Mouse (Mus musculus) hindbrain, embryonic 14.5 days (tissue): Measurements from ENCODE around the gene Hipk2. TPM values are rescaled to one million over a fixed set of nuclear protein-coding genes. Genes with fewer than 3 reads are reported as not detected.
A peak's percentile ranks its signal among the peaks of the same experiment; 100 is the strongest.

Source experiments
- ATAC-seq: fragments of 200-750 bp; cut with Nextera tagmentation; 2 replicates; pipeline ENCODE4 v1.8.0; 2017; ENCODE audit warnings: moderate number of reproducible peaks, mild to moderate bottlenecking, moderate TSS enrichment, moderate library complexity; ENCODE audit not compliant: low FRiP score
- DNase-seq: peaks from one replicate; pipeline ENCODE4 v3.0.0-alpha.2; 2015; ENCODE audit warnings: low spot score
- H3K27ac ChIP-seq: fragments of 300-500 bp; sonication (generic); 2 replicates; pipeline ENCODE4 v1.5.1; 2014; ENCODE audit warnings: mild to moderate bottlenecking, moderate library complexity
- H3K27me3 ChIP-seq: fragments of 300-500 bp; sonication (generic); 2 replicates; pipeline ENCODE4 v1.6.1; 2014; ENCODE audit warnings: mild to moderate bottlenecking, low read length, mixed read lengths; ENCODE audit not compliant: control insufficient read depth, insufficient read depth
- H3K36me3 ChIP-seq: fragments of 300-500 bp; sonication (generic); replicated peaks from 2 replicates; pipeline ENCODE4 v1.6.1; 2014; ENCODE audit not compliant: control insufficient read depth, insufficient read depth
- H3K4me1 ChIP-seq: fragments of 300-500 bp; sonication (generic); replicated peaks from 2 replicates; pipeline ENCODE4 v1.6.1; 2014; ENCODE audit warnings: antibody characterized with exemption, low read length, mixed read lengths; ENCODE audit not compliant: control insufficient read depth, insufficient read depth
- H3K4me2 ChIP-seq: fragments of 300-500 bp; sonication (generic); replicated peaks from 2 replicates; pipeline ENCODE4 v1.6.1; 2014; ENCODE audit warnings: mild to moderate bottlenecking, moderate library complexity
- H3K4me3 ChIP-seq: fragments of 300-500 bp; sonication (generic); replicated peaks from 2 replicates; pipeline ENCODE4 v1.5.1; 2014; ENCODE audit warnings: mild to moderate bottlenecking, low read length
- H3K9ac ChIP-seq: fragments of 300-500 bp; sonication (generic); 2 replicates; pipeline ENCODE4 v1.6.1; 2014
- H3K9me3 ChIP-seq: fragments of 300-500 bp; sonication (generic); 2 replicates; pipeline ENCODE4 v1.6.1; 2016; ENCODE audit warnings: low read length; ENCODE audit not compliant: control insufficient read depth
- WGBS: fragments of 180-500 bp; shearing (Covaris S2); extraction: QIAGEN DNeasy Blood & Tissue Kit; methylation state at CpG from one replicate; pipeline ENCODE4 v1.1.7; 2014; 5-methylcytosine and 5-hydroxymethylcytosine counted together
- polyA plus RNA-seq: library from polyadenylated mRNA; unstranded; fragments of >200 nt; fragmentation: Nextera tagmentation; extraction: Ambion mirVana; gene quantifications from 2 replicates; pipeline ENCODE4 v1.2.1, GENCODE M21; 2014

Hipk2 gene
- polyA plus RNA-seq, 1 experiment from 2014 or later: 36.9 TPM

- H3K4me3 ChIP-seq: no peak overlapping the region
- peaks cover 10% of the 10 kb centered on the region for H3K4me1 ChIP-seq
- DNase-seq (peak; percentile 53), ATAC-seq (no peak)
- H3K4me2 ChIP-seq: no peak overlapping the region
- H3K9me3 ChIP-seq: no peaks in the 10 kb centered on the region
- WGBS: 65% methylated on average over 3 of the region's 3 CpGs
- H3K36me3 ChIP-seq: no peaks in the 10 kb centered on the region
- H3K27me3 ChIP-seq: no peaks in the 10 kb centered on the region
- no peak overlapping the region for H3K9ac ChIP-seq
- H3K27ac ChIP-seq: no peak overlapping the region
Observed at GRCm38 (mm10) chr6:38910828-38911559, 35.0 kb upstream of the Hipk2 start.

- no peaks in the 10 kb centered on the region for H3K36me3 ChIP-seq
- no peak overlapping the region for H3K9ac ChIP-seq
- H3K4me1 ChIP-seq: peaks cover 7% of the 10 kb centered on the region
- no peaks in the 10 kb centered on the region for H3K9me3 ChIP-seq
- no peak overlapping the region for H3K4me3 ChIP-seq
- no peak overlapping the region for H3K27ac ChIP-seq
- no peak for DNase-seq
- 87% methylated on average over 6 of the region's 6 CpGs for WGBS
- ATAC-seq: no peak
- H3K27me3 ChIP-seq: no peaks in the 10 kb centered on the region
- no peak overlapping the region for H3K4me2 ChIP-seq
Observed at GRCm38 (mm10) chr6:38908401-38908800, 32.4 kb upstream of the Hipk2 start.

GRCm38 (mm10) chr6:38906005-38906404 is 30.0 kb upstream of the Hipk2 start:
- Histone ChIP-seq H3K27me3 (no peaks in the 10 kb centered on the region), H3K27ac (no peak overlapping the region), H3K4me1 (no peaks in the 10 kb centered on the region), H3K9ac (no peak overlapping the region), H3K4me3 (no peak overlapping the region), H3K9me3 (no peaks in the 10 kb centered on the region), H3K4me2 (no peak overlapping the region), H3K36me3 (no peaks in the 10 kb centered on the region)
- WGBS: 51% methylated on average over 6 of the region's 6 CpGs
- ATAC-seq (no peak), DNase-seq (no peak)

GRCm38 (mm10) chr6:38902820-38903439 is 27.0 kb upstream of the Hipk2 start:
- Histone ChIP-seq H3K9ac (no peak overlapping the region), H3K36me3 (no peaks in the 10 kb centered on the region), H3K4me1 (no peaks in the 10 kb centered on the region), H3K9me3 (no peaks in the 10 kb centered on the region), H3K4me2 (no peak overlapping the region), H3K27me3 (no peaks in the 10 kb centered on the region), H3K4me3 (no peak overlapping the region), H3K27ac (no peak overlapping the region)
- WGBS: 92% methylated on average over 10 of the region's 10 CpGs
- DNase-seq (no peak), ATAC-seq (no peak)

DNA sequence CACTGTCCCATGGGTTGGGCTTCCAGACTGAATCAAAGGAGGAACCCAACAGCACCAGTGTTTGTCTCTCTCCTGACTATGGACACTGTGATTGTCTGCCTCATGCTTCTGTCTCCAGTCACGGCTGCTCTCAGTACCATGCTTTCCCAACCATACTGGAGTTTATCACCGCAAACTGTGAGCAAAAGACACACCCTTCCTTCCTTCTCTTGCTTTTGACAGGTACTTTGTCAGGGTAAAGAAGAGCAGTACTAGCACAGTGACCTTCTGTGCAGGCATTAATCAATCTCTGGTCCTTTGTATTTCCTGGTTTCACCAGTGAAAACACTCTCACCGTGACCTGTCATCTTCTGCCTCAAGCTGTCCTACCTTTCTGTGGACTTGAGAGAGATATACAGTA is 25.7 kb upstream of the Hipk2 start:
- H3K4me3 ChIP-seq: no peak overlapping the region
- ATAC-seq: no peak

DNA sequence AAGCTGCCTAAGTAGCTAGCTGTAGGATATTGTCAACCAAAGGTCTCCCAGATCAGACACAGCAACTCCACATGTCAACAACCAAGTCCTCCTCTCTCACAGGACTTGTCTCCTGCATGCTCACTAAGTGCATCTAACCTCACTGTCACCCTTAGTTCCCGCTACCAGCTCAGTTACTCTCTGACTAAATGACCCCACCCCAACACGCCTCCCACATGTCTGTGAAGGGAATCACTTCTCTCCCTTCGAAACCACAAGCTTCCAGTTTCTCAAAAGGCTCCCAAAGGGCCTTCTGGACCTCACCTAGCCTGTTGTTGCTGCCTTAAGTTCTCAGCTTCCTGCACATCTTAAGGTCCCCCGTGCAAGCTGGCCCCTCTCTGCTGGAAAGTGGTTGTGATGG is 25.2 kb upstream of the Hipk2 start:
- no peak overlapping the region for H3K27ac ChIP-seq
- no peaks in the 10 kb centered on the region for H3K27me3 ChIP-seq
- WGBS: 88% methylated on average over 4 of the region's 4 CpGs
- ATAC-seq: no peak
- H3K4me1 ChIP-seq: no peaks in the 10 kb centered on the region
- no peaks in the 10 kb centered on the region for H3K36me3 ChIP-seq
- no peaks in the 10 kb centered on the region for H3K9me3 ChIP-seq
- H3K9ac ChIP-seq: no peak overlapping the region
- no peak overlapping the region for H3K4me3 ChIP-seq
- DNase-seq: no peak
- H3K4me2 ChIP-seq: no peak overlapping the region

More for the DNA sequence above, 25.7 kb upstream of the Hipk2 start:
- H3K4me2 ChIP-seq: no peak overlapping the region
- WGBS: 82% methylated on average over 3 of the region's 3 CpGs
- no peak overlapping the region for H3K27ac ChIP-seq
- H3K36me3 ChIP-seq: no peaks in the 10 kb centered on the region
- no peaks in the 10 kb centered on the region for H3K4me1 ChIP-seq
- no peak for DNase-seq
- no peaks in the 10 kb centered on the region for H3K27me3 ChIP-seq
- H3K9ac ChIP-seq: no peak overlapping the region
- no peaks in the 10 kb centered on the region for H3K9me3 ChIP-seq

DNA sequence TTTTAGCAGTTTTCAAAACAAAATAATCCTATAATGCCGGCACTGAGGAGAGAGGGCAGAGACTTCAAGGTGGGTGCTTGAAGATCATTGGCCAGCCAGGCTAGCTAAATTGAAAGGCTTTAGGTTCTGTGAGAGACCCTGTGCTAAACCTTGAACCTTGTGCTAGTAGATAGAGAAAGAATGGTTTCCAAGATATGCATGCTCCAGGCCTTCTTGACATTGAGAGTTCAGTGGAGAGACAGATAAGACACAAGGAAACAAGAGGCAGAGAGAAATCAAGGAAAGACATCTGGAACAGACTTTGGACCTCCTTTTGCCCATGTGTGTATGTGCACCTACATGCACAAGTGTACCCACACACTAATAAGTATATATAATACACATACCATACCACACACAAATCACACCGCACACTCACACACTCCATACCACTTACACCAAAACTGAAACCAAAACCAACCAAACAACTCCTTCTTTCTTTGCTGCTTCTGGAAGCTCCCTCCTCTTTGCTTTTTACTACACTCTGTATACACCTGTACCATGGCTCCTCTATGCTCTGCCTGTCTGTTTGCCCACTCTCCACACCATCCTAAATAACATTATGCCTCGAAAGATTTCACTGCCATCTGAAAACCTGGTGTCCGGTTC is 24.6 kb upstream of the Hipk2 start:
- H3K4me1 ChIP-seq: no peaks in the 10 kb centered on the region
- H3K4me2 ChIP-seq: no peak overlapping the region
- H3K4me3 ChIP-seq: no peak overlapping the region
- H3K9me3 ChIP-seq: no peaks in the 10 kb centered on the region
- 92% methylated on average over 4 of the region's 4 CpGs for WGBS
- no peak overlapping the region for H3K27ac ChIP-seq
- H3K27me3 ChIP-seq: no peaks in the 10 kb centered on the region
- DNase-seq (no peak), ATAC-seq (no peak)
- H3K9ac ChIP-seq: no peak overlapping the region
- no peaks in the 10 kb centered on the region for H3K36me3 ChIP-seq

- Histone ChIP-seq H3K36me3 (no peaks in the 10 kb centered on the region), H3K9me3 (no peaks in the 10 kb centered on the region), H3K4me2 (no peak overlapping the region), H3K4me3 (no peak overlapping the region), H3K9ac (no peak overlapping the region), H3K4me1 (no peaks in the 10 kb centered on the region), H3K27me3 (no peaks in the 10 kb centered on the region), H3K27ac (no peak overlapping the region)
- ATAC-seq: no peak
- no peak for DNase-seq
- WGBS: 95% methylated on average over 4 of the region's 4 CpGs
Observed at GRCm38 (mm10) chr6:38900073-38900472, 24.1 kb upstream of the Hipk2 start.

DNA sequence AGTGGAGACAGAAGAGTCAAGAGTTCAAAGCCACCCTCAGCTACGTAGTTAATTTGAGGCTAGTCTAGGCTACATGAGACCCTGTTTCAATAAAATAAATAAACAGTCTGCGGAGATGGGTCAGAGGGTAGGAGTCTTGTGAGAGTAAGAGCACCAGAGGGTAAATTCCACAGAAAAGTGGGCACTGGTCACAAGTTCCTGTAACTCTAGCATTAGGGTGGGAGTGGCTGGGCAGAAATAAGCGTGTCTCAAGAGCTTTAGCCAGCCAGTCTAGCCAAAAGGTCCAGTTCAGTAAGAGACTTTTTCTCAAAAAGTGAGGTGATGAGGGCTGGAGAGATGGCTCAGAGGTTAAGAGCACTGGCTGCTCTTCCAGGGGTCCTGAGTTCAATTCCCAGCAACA is 17.6 kb upstream of the Hipk2 start:
- 90% methylated on average over 3 of the region's 3 CpGs for WGBS
- Histone ChIP-seq H3K4me2 (no peak overlapping the region), H3K4me1 (no peaks in the 10 kb centered on the region), H3K27me3 (no peaks in the 10 kb centered on the region), H3K4me3 (no peak overlapping the region), H3K27ac (no peak overlapping the region), H3K9ac (no peak overlapping the region), H3K36me3 (no peaks in the 10 kb centered on the region), H3K9me3 (no peaks in the 10 kb centered on the region)
- DNase-seq (no peak), ATAC-seq (no peak)
